ENCODE assay signal across 8 mouse cellular contexts in the genomic region with DNA sequence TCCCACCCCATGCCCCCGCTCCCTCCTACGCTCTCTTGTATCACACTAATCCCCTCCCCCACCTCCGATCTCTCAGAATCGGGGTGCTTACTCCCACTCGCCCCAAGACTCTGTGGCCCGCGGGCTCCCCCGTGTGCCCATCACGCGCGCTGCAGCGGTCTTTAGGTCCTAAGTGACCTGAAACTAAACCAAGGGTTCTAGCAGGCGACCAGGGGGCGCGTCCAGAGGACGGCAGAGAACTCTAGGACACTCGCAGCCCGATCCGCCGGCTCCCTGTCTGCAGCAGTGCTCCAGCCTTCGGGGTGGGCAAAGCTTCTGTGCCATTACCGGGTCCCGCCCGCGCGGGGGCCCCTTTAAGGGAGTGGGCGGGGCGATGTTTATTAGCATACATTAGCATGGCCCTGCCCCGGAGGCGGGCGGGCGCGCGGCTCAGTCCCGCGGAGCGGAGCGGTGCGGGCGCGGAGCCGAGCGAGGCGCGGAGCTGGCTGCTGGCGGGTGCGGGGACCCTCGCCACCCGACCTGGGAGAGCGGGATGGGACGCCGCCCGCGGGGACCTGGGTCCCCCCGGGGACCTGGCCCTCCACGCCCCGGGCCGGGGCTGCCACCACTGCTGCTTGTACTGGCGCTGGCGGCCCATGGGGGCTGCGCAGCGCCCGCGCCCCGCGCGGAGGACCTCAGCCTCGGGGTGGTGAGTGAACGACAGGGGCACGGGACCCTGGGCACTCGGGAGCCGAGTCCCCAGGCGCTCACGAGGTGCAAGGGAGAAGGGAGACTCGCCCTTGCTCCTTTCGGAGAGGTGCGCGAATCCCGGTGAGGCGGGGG. TPM values are rescaled to one million over a fixed set of nuclear protein-coding genes. Genes with fewer than 3 reads are reported as not detected.
DNase-seq lines count a peak whose midpoint lies in the region; ATAC-seq and TF ChIP-seq lines count a peak whose summit lies in the region.

A gene (plus strand): TSS at position 409 of the 822 bp plus-strand sequence.

- H3K27ac ChIP-seq in ES-E14 (ENCODE audit: insufficient read depth, low read depth, low read length, poor library complexity, severe bottlenecking) = no peak within 1 kb of the TSS
- H3K27ac ChIP-seq in forebrain, embryonic 15.5 days (replicated peaks) = peak within 1 kb of the TSS; percentile 62
- no peak within 1 kb of the TSS for H3K27ac ChIP-seq in liver, embryonic 16.5 days (ENCODE audit: low read length)
- no peak within 1 kb of the TSS for H3K27ac ChIP-seq in neural tube, embryonic 12.5 days
- 0 out of 2 replicates have a peak within 1 kb of the TSS, but pooled peaks have one; percentile 45 for H3K27ac ChIP-seq in stomach, postnatal 0 days (replicated peaks)

- H3K36me3 ChIP-seq in ES-E14 (ENCODE audit: control insufficient read depth, insufficient read depth, low read length, poor library complexity, severe bottlenecking) = no peaks in the 10 kb centered on the region
- H3K36me3 ChIP-seq in forebrain, embryonic 15.5 days = no peaks in the 10 kb centered on the region
- no peaks in the 10 kb centered on the region for H3K36me3 ChIP-seq in liver, embryonic 16.5 days (ENCODE audit: control insufficient read depth, insufficient read depth)
- no peaks in the 10 kb centered on the region for H3K36me3 ChIP-seq in neural tube, embryonic 12.5 days
- H3K36me3 ChIP-seq in stomach, postnatal 0 days (ENCODE audit: control insufficient read depth, insufficient read depth, low read length) = no peaks in the 10 kb centered on the region

- under 1% methylated on average over 80 of the region's 80 CpGs for WGBS in forebrain, embryonic 15.5 days
- under 1% methylated on average over 80 of the region's 80 CpGs for WGBS in large intestine, adult 2 months
- under 1% methylated on average over 73 of the region's 80 CpGs for WGBS in liver, embryonic 16.5 days (ENCODE audit: insufficient replicate concordance)
- under 1% methylated on average over 80 of the region's 80 CpGs for WGBS in neural tube, embryonic 12.5 days
- WGBS in stomach, postnatal 0 days = under 1% methylated on average over 79 of the region's 80 CpGs

- in situ Hi-C loops in ES-E14 (cut with MboI; ENCODE audit: low sequenced_read_pairs in 2 of 2, unreplicated experiment in 2 of 2) = loop anchor here (10.0 to 25.0 kb wide), 2 partner anchors 397 to 519 kb away; no protein-coding TSS in a partner anchor

- DNase-seq in ES-E14 (ENCODE audit: low read depth, low spot score) = peak; percentile 67
- peak; percentile 92 for DNase-seq in cerebellum, adult 11-12 months
- peak; percentile 87 to 88 for DNase-seq in heart, postnatal 14 days
- DNase-seq in large intestine, adult 2 months (ENCODE audit: low read depth, low spot score) = peak; percentile 57
- peak; percentile 87 for DNase-seq in stomach, postnatal 0 days (ENCODE audit: low spot score)

- peak within 1 kb of the TSS; percentile 81 to 94 for H3K4me3 ChIP-seq in ES-E14 (ENCODE audit: insufficient read depth in 1 of 2, low read depth in 1 of 2, low read length in 2 of 2, poor library complexity in 1 of 2, severe bottlenecking in 1 of 2)
- peak within 1 kb of the TSS; percentile 67 for H3K4me3 ChIP-seq in forebrain, embryonic 15.5 days
- peak within 1 kb of the TSS; percentile 67 for H3K4me3 ChIP-seq in liver, embryonic 16.5 days (ENCODE audit: low read depth, low read length)
- peak within 1 kb of the TSS; percentile 77 for H3K4me3 ChIP-seq in neural tube, embryonic 12.5 days
- peak within 1 kb of the TSS; percentile 81 for H3K4me3 ChIP-seq in stomach, postnatal 0 days (ENCODE audit: low read depth, low read length)

- intact Hi-C loops in heart, postnatal 14 days (cut with DNase I) = loop anchor here (2.0 to 10.0 kb wide), 3 partner anchors 82 to 521 kb away; a partner anchor contains a TSS

- H3K9me3 ChIP-seq in ES-E14 (ENCODE audit: control insufficient read depth, insufficient read depth, low read depth, low read length) = no peaks in the 10 kb centered on the region
- no peaks in the 10 kb centered on the region for H3K9me3 ChIP-seq in forebrain, embryonic 15.5 days
- no peaks in the 10 kb centered on the region for H3K9me3 ChIP-seq in liver, embryonic 16.5 days (replicated peaks; ENCODE audit: control insufficient read depth, low read length)
- no peaks in the 10 kb centered on the region for H3K9me3 ChIP-seq in neural tube, embryonic 12.5 days
- no peaks in the 10 kb centered on the region for H3K9me3 ChIP-seq in stomach, postnatal 0 days (ENCODE audit: control insufficient read depth, low read length)

- H3K4me2 ChIP-seq in forebrain, embryonic 15.5 days (replicated peaks) = peak within 1 kb of the TSS; percentile 94
- peak within 1 kb of the TSS; percentile 91 for H3K4me2 ChIP-seq in liver, embryonic 16.5 days (ENCODE audit: low read depth, low read length)
- peak within 1 kb of the TSS; percentile 97 for H3K4me2 ChIP-seq in neural tube, embryonic 12.5 days (replicated peaks)
- H3K4me2 ChIP-seq in stomach, postnatal 0 days (replicated peaks; ENCODE audit: low read depth) = peak within 1 kb of the TSS; percentile 100

- H3K27me3 ChIP-seq in forebrain, embryonic 15.5 days = no peaks in the 10 kb centered on the region
- H3K27me3 ChIP-seq in liver, embryonic 16.5 days (ENCODE audit: control insufficient read depth, insufficient read depth, low read depth, low read length) = peaks cover 74% of the 10 kb centered on the region
- peaks cover 40% of the 10 kb centered on the region for H3K27me3 ChIP-seq in neural tube, embryonic 12.5 days (replicated peaks)
- no peaks in the 10 kb centered on the region; the same call in 1 of the 2 replicates for H3K27me3 ChIP-seq in stomach, postnatal 0 days (ENCODE audit: control insufficient read depth, insufficient read depth, low read length)

- ATAC-seq in forebrain, embryonic 15.5 days (replicated peaks) = peak; percentile 92
- ATAC-seq in liver, embryonic 16.5 days (ENCODE audit: low read depth) = peak; percentile 88
- ATAC-seq in neural tube, embryonic 12.5 days (ENCODE audit: low FRiP score, low read depth) = peak; percentile 85
- peak; percentile 92 for ATAC-seq in stomach, postnatal 0 days (ENCODE audit: low FRiP score, low TSS enrichment)

- H3K9ac ChIP-seq in ES-E14 (ENCODE audit: insufficient read depth, low read depth, low read length, poor library complexity, severe bottlenecking) = peak within 1 kb of the TSS; percentile 79
- peak within 1 kb of the TSS; percentile 71 for H3K9ac ChIP-seq in forebrain, embryonic 15.5 days (replicated peaks)
- H3K9ac ChIP-seq in liver, embryonic 16.5 days (ENCODE audit: low read depth, low read length) = peak within 1 kb of the TSS; percentile 47
- H3K9ac ChIP-seq in neural tube, embryonic 12.5 days = peak within 1 kb of the TSS; percentile 71
- H3K9ac ChIP-seq in stomach, postnatal 0 days (ENCODE audit: low read length) = peak within 1 kb of the TSS; percentile 76

- no peak for TF ChIP-seq EP300 in stomach, postnatal 0 days (optimal IDR thresholded peaks at IDR 0.05)

- TF ChIP-seq CTCF in stomach, postnatal 0 days (IDR thresholded peaks at IDR 0.05; ENCODE audit: low read depth) = peak; percentile 87

- peaks cover 0 to 9% of the 10 kb centered on the region in 2 experiments; a peak in 2 of 4 replicates for H3K4me1 ChIP-seq in ES-E14 (ENCODE audit: control insufficient read depth in 2 of 2, insufficient read depth in 2 of 2, low read length in 2 of 2, poor library complexity in 1 of 2)
- peaks cover 47% of the 10 kb centered on the region for H3K4me1 ChIP-seq in forebrain, embryonic 15.5 days
- peaks cover 18% of the 10 kb centered on the region for H3K4me1 ChIP-seq in liver, embryonic 16.5 days (ENCODE audit: control insufficient read depth, low read depth, low read length)
- H3K4me1 ChIP-seq in neural tube, embryonic 12.5 days = peaks cover 30% of the 10 kb centered on the region
- H3K4me1 ChIP-seq in stomach, postnatal 0 days (replicated peaks; ENCODE audit: control insufficient read depth, insufficient read depth) = no peaks in the 10 kb centered on the region

TF ChIP-seq in ES-E14, 5 proteins besides CTCF, POLR2A, EP300 and RAD21:
- TF ChIP-seq ZC3H11A (IDR thresholded peaks at IDR 0.05; ENCODE audit: borderline replicate concordance, low read depth, low read length) = no peak
- TF ChIP-seq HCFC1 (IDR thresholded peaks at IDR 0.05; ENCODE audit: borderline replicate concordance, insufficient read depth, low read length) = no peak
- TF ChIP-seq CHD2 (IDR thresholded peaks at IDR 0.05; ENCODE audit: low read depth, low read length) = no peak
- TF ChIP-seq MAFK (IDR thresholded peaks at IDR 0.05; ENCODE audit: insufficient read depth, low read depth, low read length) = no peak
- no peak for TF ChIP-seq ZNF384 (IDR thresholded peaks at IDR 0.05; ENCODE audit: low read depth, low read length)

RNA-seq across cellular contexts. Expression of the gene that starts here (rescaled TPM):
- 6.7 and 15.8 TPM in 2 replicates for total RNA-seq in ES-E14 (2012; rRNA removed)
- polyA plus RNA-seq in forebrain, embryonic 15.5 days (2015; fragmentation: Nextera tagmentation; extraction: Ambion mirVana) = 17.9 and 20.2 TPM in 2 replicates
- total RNA-seq in heart, postnatal 14 days (2021) = 1 to 10 TPM; 1.7 to 2.4 TPM
- 4.0 and 4.3 TPM in 2 replicates for polyA plus RNA-seq in large intestine, adult 2 months (2012; rRNA removed)
- 0.23 and 0.24 TPM in 2 replicates for polyA plus RNA-seq in liver, embryonic 16.5 days (2015; fragmentation: Nextera tagmentation; extraction: Ambion mirVana)
- 6.7 and 6.9 TPM in 2 replicates for polyA plus RNA-seq in neural tube, embryonic 12.5 days (2016; fragmentation: Nextera tagmentation; extraction: Ambion mirVana)
- 2.2 and 2.6 TPM in 2 replicates for polyA plus RNA-seq in stomach, postnatal 0 days (2015; fragmentation: Nextera tagmentation; extraction: Ambion mirVana)

Comparison
In these comparisons a context has a peak if more than half of its experiments do, and no peak if none do; other contexts are left out.
1. Peak in ATAC-seq, H3K4me3 ChIP-seq, H3K9ac ChIP-seq and H3K4me2 ChIP-seq in liver, embryonic 16.5 days; RNA of the gene not detected or under 1 TPM.
2. H3K27ac ChIP-seq: peak in forebrain, embryonic 15.5 days (single experiment) and stomach, postnatal 0 days (single experiment); none in ES-E14 (single experiment), liver, embryonic 16.5 days (single experiment) and neural tube, embryonic 12.5 days (single experiment).
3. Peak in every context shown above with its lines, with median percentiles within 50 percentile points of each other: DNase-seq, H3K4me3 ChIP-seq, H3K9ac ChIP-seq, ATAC-seq and H3K4me2 ChIP-seq.